Mouse (Mus musculus): ENCODE data around the gene Mllt10. TPM values are rescaled to one million over a fixed set of nuclear protein-coding genes. Genes with fewer than 3 reads are reported as not detected.
A peak's percentile ranks its signal among the peaks of the same experiment; 100 is the strongest.

The Mllt10 gene
- polyA plus RNA-seq, 1 experiment from 2014 or later: 53.4 TPM

- no peak overlapping the region for H3K27ac ChIP-seq
- 71% methylated on average over 8 of the region's 8 CpGs for WGBS
- no peak overlapping the region for H3K9ac ChIP-seq
- no peak overlapping the region for H3K4me3 ChIP-seq
- H3K36me3 ChIP-seq: peaks cover 51% of the 10 kb centered on the region
- no peaks in the 10 kb centered on the region for H3K27me3 ChIP-seq
- no peak overlapping the region for H3K4me2 ChIP-seq
- H3K4me1 ChIP-seq: peaks cover 9% of the 10 kb centered on the region; the same call in 1 of the 2 replicates
- H3K9me3 ChIP-seq: no peaks in the 10 kb centered on the region
- no peak for ATAC-seq (ENCODE audit: insufficient number of reproducible peaks, low FRiP score, low TSS enrichment, low read depth)
These were observed 164.1 kb downstream of the Mllt10 start for GRCm38 (mm10) chr2:18219136-18219535.

- Histone ChIP-seq H3K27ac (no peak overlapping the region), H3K4me1 (peaks cover 5% of the 10 kb centered on the region; the same call in 1 of the 2 replicates), H3K27me3 (no peaks in the 10 kb centered on the region), H3K4me3 (no peak overlapping the region), H3K36me3 (peaks cover 47% of the 10 kb centered on the region), H3K4me2 (no peak overlapping the region), H3K9me3 (no peaks in the 10 kb centered on the region), H3K9ac (no peak overlapping the region)
- 78% methylated on average over 13 of the region's 13 CpGs for WGBS
- no peak for ATAC-seq (ENCODE audit: insufficient number of reproducible peaks, low FRiP score, low TSS enrichment, low read depth)
These were observed 164.5 kb downstream of the Mllt10 start for GRCm38 (mm10) chr2:18219569-18219968.

- Histone ChIP-seq H3K27me3 (no peaks in the 10 kb centered on the region), H3K4me3 (no peak overlapping the region), H3K27ac (no peak overlapping the region), H3K4me1 (peaks cover 7% of the 10 kb centered on the region; the same call in 1 of the 2 replicates), H3K36me3 (no peaks in the 10 kb centered on the region), H3K9me3 (no peaks in the 10 kb centered on the region), H3K9ac (no peak overlapping the region), H3K4me2 (no peak overlapping the region)
- no peak for ATAC-seq (ENCODE audit: insufficient number of reproducible peaks, low FRiP score, low TSS enrichment, low read depth)
- 31% methylated on average over 8 of the region's 8 CpGs for WGBS
These were observed 173.5 kb downstream of the Mllt10 start for GRCm38 (mm10) chr2:18228486-18229062.

GRCm38 (mm10) chr2:18229279-18229678 lies 174.2 kb downstream of the Mllt10 start:
- Histone ChIP-seq H3K4me3 (no peak overlapping the region), H3K27me3 (no peaks in the 10 kb centered on the region), H3K9ac (no peak overlapping the region), H3K27ac (no peak overlapping the region), H3K36me3 (no peaks in the 10 kb centered on the region), H3K4me1 (peaks cover 7% of the 10 kb centered on the region; the same call in 1 of the 2 replicates), H3K9me3 (no peaks in the 10 kb centered on the region), H3K4me2 (no peak overlapping the region)
- ATAC-seq (ENCODE audit: insufficient number of reproducible peaks, low FRiP score, low TSS enrichment, low read depth): no peak
- 25% methylated on average over 2 of the region's 2 CpGs for WGBS

GRCm38 (mm10) chr2:18231143-18231542 lies 176.1 kb downstream of the Mllt10 start:
- no peak overlapping the region for H3K9ac ChIP-seq
- 46% methylated on average over 4 of the region's 4 CpGs for WGBS
- H3K9me3 ChIP-seq: no peaks in the 10 kb centered on the region
- H3K36me3 ChIP-seq: no peaks in the 10 kb centered on the region
- H3K27ac ChIP-seq: no peak overlapping the region
- H3K27me3 ChIP-seq: no peaks in the 10 kb centered on the region
- no peak overlapping the region for H3K4me3 ChIP-seq
- no peak for ATAC-seq (ENCODE audit: insufficient number of reproducible peaks, low FRiP score, low TSS enrichment, low read depth)
- H3K4me1 ChIP-seq: peaks cover 7% of the 10 kb centered on the region; the same call in 1 of the 2 replicates
- no peak overlapping the region for H3K4me2 ChIP-seq

- no peak for ATAC-seq (ENCODE audit: insufficient number of reproducible peaks, low FRiP score, low TSS enrichment, low read depth)
- 39% methylated on average over 5 of the region's 5 CpGs for WGBS
- Histone ChIP-seq H3K4me1 (peaks cover 7% of the 10 kb centered on the region; the same call in 1 of the 2 replicates), H3K4me3 (no peak overlapping the region), H3K27me3 (no peaks in the 10 kb centered on the region), H3K9ac (no peak overlapping the region), H3K9me3 (no peaks in the 10 kb centered on the region), H3K36me3 (no peaks in the 10 kb centered on the region), H3K27ac (no peak overlapping the region), H3K4me2 (no peak overlapping the region)
These were observed 178.0 kb downstream of the Mllt10 start for GRCm38 (mm10) chr2:18232883-18233567.

GRCm38 (mm10) chr2:18235524-18235923 lies 180.5 kb downstream of the Mllt10 start:
- no peak overlapping the region for H3K4me2 ChIP-seq
- WGBS: 91% methylated on average over 5 of the region's 5 CpGs
- H3K36me3 ChIP-seq: no peaks in the 10 kb centered on the region
- no peaks in the 10 kb centered on the region; the same call in 1 of the 2 replicates for H3K4me1 ChIP-seq
- ATAC-seq (ENCODE audit: insufficient number of reproducible peaks, low FRiP score, low TSS enrichment, low read depth): no peak
- H3K4me3 ChIP-seq: no peak overlapping the region
- no peaks in the 10 kb centered on the region for H3K9me3 ChIP-seq
- H3K27ac ChIP-seq: no peak overlapping the region
- no peak overlapping the region for H3K9ac ChIP-seq
- H3K27me3 ChIP-seq: no peaks in the 10 kb centered on the region

- no peak overlapping the region for H3K9ac ChIP-seq
- no peak overlapping the region for H3K27ac ChIP-seq
- H3K4me3 ChIP-seq: no peak overlapping the region
- no peak for ATAC-seq (ENCODE audit: insufficient number of reproducible peaks, low FRiP score, low TSS enrichment, low read depth)
- H3K9me3 ChIP-seq: no peaks in the 10 kb centered on the region
- H3K27me3 ChIP-seq: no peaks in the 10 kb centered on the region
- H3K4me1 ChIP-seq: no peaks in the 10 kb centered on the region
- no peak overlapping the region for H3K4me2 ChIP-seq
- peaks cover 12% of the 10 kb centered on the region for H3K36me3 ChIP-seq
- 88% methylated on average over 3 of the region's 3 CpGs for WGBS
These were observed 194.2 kb downstream of the Mllt10 start for GRCm38 (mm10) chr2:18249224-18249623.

Small RNA genes lying within 50 kb of the gene (microRNA-seq; reads per million reads assigned to microRNA genes)
- gene Gm23638: not detected
- 6.3 reads per million, percentile 19 among the genes with 10 or more reads in this experiment for gene Mir7655

Other genes with a start within 250 kb of the Mllt10 start
- gene H2al2a, start 58.3 kb upstream of the Mllt10 start, polyA plus RNA-seq (2015; fragmentation: Nextera tagmentation; extraction: Ambion mirVana): not detected in 2 replicates
- gene A930004D18Rik, start 17.5 kb upstream of the Mllt10 start, polyA plus RNA-seq (2015; fragmentation: Nextera tagmentation; extraction: Ambion mirVana): 13.0 and 16.8 TPM in 2 replicates
- 5.1 and 7.6 TPM in 2 replicates for gene Skida1, start 6.2 kb upstream of the Mllt10 start, polyA plus RNA-seq (2015; fragmentation: Nextera tagmentation; extraction: Ambion mirVana)

Measured in limb, embryonic 15.5 days (tissue).